Mouse (Mus musculus): ENCODE results near the gene Nmnat2.

Nmnat2 gene

GRCm38 (mm10) chr1:153125287-153126275, 170.8 kb downstream of the Nmnat2 start:
- DNase-seq (ENCODE audit: low spot score), result no peak

GRCm38 (mm10) chr1:153126491-153127381, 171.9 kb downstream of the Nmnat2 start:
- no peak for DNase-seq (ENCODE audit: low spot score)

GRCm38 (mm10) chr1:153127622-153128021, 172.8 kb downstream of the Nmnat2 start:
- no peak for DNase-seq (ENCODE audit: low spot score)

- DNase-seq (ENCODE audit: low spot score), result no peak
Observed at GRCm38 (mm10) chr1:153128780-153129179, 174.0 kb downstream of the Nmnat2 start.

- DNase-seq (ENCODE audit: low spot score), result no peak
Observed at GRCm38 (mm10) chr1:153129992-153130713, 175.4 kb downstream of the Nmnat2 start.

- no peak for DNase-seq (ENCODE audit: low spot score)
Observed at GRCm38 (mm10) chr1:153133865-153134781, 179.3 kb downstream of the Nmnat2 start.

GRCm38 (mm10) chr1:153136647-153137046, 181.9 kb downstream of the Nmnat2 start:
- DNase-seq (ENCODE audit: low spot score), result no peak

GRCm38 (mm10) chr1:153138486-153138885, 183.7 kb downstream of the Nmnat2 start:
- no peak for DNase-seq (ENCODE audit: low spot score)

- no peak for DNase-seq (ENCODE audit: low spot score)
Observed at GRCm38 (mm10) chr1:153139635-153140034, 184.8 kb downstream of the Nmnat2 start.

GRCm38 (mm10) chr1:153140265-153140664, 185.5 kb downstream of the Nmnat2 start:
- no peak for DNase-seq (ENCODE audit: low spot score)

GRCm38 (mm10) chr1:153140747-153141228, 186.0 kb downstream of the Nmnat2 start:
- no peak for DNase-seq (ENCODE audit: low spot score)

- no peak for DNase-seq (ENCODE audit: low spot score)
Observed at GRCm38 (mm10) chr1:153144021-153144420, 189.2 kb downstream of the Nmnat2 start.

GRCm38 (mm10) chr1:153145791-153146190, 191.0 kb downstream of the Nmnat2 start:
- no peak for DNase-seq (ENCODE audit: low spot score)

GRCm38 (mm10) chr1:153152594-153152993, 197.8 kb downstream of the Nmnat2 start:
- no peak for DNase-seq (ENCODE audit: low spot score)

GRCm38 (mm10) chr1:153153619-153154137, 198.9 kb downstream of the Nmnat2 start:
- no peak for DNase-seq (ENCODE audit: low spot score)

- DNase-seq (ENCODE audit: low spot score), result no peak
Observed at GRCm38 (mm10) chr1:153155364-153155763, 200.6 kb downstream of the Nmnat2 start.

- DNase-seq (ENCODE audit: low spot score), result no peak
Observed at GRCm38 (mm10) chr1:153157021-153157623, 202.3 kb downstream of the Nmnat2 start.

GRCm38 (mm10) chr1:153159137-153159536, 204.3 kb downstream of the Nmnat2 start:
- DNase-seq (ENCODE audit: low spot score), result no peak

- no peak for DNase-seq (ENCODE audit: low spot score)
Observed at GRCm38 (mm10) chr1:153163831-153164230, 209.0 kb downstream of the Nmnat2 start.

GRCm38 (mm10) chr1:153168293-153168692, 213.5 kb downstream of the Nmnat2 start:
- no peak for DNase-seq (ENCODE audit: low spot score)

Data from ovary, postnatal 10 days (tissue).